Mouse (Mus musculus) kidney, postnatal 36 days (tissue): ENCODE measurements around the gene Ube2e2.
A peak's percentile ranks its signal among the peaks of the same experiment; 100 is the strongest.
"Not testable (repeated sequence)": the region's sequence is repeated elsewhere in the genome, so short reads cannot be mapped to it uniquely, and the experiment has no call there.

Source experiments
- DNase-seq, 2 experiments: peaks; one replicate each; pipeline ENCODE4 v3.0.0; 2021 to 2022; ENCODE audit warnings: mixed read lengths in 2 of 2

The Ube2e2 gene

DNA sequence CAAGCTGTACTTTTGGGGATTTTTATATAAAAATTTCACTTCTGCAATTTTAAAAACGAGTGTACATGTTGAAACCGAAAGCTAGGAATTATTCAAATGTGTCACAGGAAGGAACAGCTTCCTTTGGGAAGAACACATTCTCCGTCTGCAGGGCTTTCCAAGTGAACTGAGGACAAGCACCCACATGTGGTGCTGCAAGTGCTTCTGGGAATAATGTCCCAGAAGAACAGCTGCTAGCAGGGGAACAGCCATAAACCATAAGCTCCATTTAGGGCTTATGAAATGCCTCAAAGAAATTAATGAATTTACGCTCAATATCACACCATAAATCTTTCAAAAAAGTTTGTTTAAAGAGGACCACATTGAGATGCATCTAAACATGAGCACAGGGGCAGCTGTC is 162.9 kb downstream of the Ube2e2 start:
- peak; percentile 14 to 22 for DNase-seq

DNA sequence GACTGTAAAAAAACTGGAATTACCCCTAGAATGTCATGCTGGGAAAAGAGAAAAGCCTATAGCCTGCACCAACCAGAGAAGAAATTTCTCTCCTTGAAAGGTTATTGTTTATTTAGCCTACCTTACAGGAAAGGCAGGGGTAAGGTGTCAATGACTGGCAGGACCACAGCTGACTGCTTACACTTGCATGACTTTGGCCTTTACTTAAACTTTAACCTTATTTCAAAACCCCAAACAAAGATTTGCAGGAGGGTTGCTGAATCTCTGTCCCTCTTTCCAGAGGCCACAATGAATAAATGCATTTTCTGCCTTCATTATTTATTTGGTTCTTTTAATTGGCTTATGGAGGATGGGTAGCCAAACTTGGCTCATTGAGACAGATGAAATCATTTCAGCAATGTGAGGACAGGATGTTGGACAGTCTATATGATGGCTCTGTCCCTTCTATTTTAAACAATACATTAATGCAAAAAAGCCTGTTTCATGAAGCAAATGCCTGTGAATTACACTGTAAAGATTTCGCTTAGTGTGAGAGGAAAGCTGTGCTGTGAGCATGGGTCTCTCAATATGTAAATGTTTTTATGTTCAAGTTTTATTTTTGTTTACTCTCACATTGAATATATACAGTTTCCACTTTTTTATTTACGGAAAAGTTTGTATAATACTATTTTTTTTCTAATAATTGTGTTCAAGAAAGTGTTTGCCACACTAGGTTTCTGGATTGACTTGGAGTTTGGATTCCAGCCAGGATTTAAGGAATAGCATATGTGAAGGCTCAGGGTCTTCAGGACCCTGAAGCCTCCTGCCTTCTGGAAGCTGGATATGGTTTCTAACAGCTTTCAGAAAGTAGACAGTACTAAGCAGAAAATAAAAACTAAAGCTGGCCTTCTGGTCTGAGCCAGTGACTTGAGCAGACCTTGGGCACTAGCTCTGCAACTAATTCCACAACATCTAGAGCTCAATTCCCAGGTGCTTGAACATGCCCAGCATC is 173.2 kb downstream of the Ube2e2 start:
- DNase-seq: no peak

- no peak for DNase-seq
Measured at GRCm38 (mm10) chr14:18716970-18717369, 177.1 kb downstream of the Ube2e2 start.

GRCm38 (mm10) chr14:18715529-18715928 is 178.5 kb downstream of the Ube2e2 start:
- no peak for DNase-seq

DNA sequence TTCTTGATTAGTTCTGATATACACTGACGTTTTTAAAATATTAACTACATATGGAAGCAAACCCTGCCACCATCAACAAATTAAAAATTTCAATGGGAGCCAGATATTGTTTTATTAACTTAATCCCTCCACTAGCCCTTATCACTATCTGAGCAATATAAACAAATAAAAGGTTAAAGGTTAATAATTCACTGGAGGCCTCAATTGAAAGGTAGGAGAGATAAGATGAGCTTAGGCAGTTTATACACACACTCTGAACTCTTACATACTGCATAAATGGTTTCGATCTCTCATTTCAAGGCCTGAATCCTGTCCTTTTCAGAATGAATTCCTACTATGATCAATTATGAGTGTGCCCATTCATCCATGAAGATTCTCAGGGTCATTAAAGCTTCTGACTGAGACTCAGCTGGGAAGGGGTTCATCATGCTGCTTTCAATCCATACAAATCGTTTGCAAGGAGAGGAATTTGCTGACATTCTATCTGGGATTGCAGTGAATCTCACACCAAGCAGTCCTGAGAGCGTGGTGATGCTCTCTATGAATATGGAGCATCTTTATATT is 196.3 kb downstream of the Ube2e2 start:
- no peak for DNase-seq

DNA sequence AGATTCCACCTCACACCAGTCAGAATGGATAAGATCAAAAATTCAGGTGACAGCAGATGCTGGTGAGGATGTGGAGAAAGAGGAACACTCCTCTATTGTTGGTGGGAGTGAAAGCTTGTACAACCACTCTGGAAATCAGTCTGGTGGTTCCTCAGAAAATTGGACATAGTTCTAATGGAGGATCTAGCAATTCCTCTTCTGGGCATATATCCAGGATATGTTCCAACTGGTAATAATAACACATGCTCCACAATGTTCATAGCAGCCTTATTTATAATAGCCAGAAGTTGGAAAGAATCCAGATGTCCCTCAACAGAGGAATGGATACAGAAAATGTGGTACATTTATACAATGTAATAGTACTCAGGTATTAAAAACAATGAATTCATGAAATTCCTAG is 197.6 kb downstream of the Ube2e2 start:
- DNase-seq: not testable (repeated sequence)

- peak; percentile 41 to 59 for DNase-seq
Measured at GRCm38 (mm10) chr14:18678121-18678836, 215.8 kb downstream of the Ube2e2 start.

DNA sequence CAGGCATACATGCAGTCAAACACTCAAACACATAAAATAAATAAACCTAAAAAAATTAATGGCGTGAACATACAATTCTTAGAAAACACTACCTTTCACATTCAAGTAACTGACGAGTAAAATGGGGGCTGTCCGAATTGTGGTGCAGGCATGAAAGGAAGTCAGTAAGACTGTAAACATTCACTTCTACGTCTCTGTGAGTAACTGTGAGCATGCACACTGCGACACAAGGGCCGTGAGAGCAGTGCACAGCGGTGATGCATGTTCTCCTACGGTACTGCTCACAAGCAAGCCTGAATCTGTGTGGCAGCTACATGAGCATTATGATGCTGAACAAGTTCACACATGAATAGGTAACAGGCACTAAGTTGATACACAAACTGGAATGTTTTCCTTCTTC is 223.4 kb downstream of the Ube2e2 start:
- no peak for DNase-seq

- no peak for DNase-seq
Measured at GRCm38 (mm10) chr14:18669301-18669935, 224.6 kb downstream of the Ube2e2 start.

- DNase-seq: not testable (repeated sequence)
Measured at GRCm38 (mm10) chr14:18668309-18668708, 225.8 kb downstream of the Ube2e2 start.

GRCm38 (mm10) chr14:18667755-18668154 is 226.3 kb downstream of the Ube2e2 start:
- DNase-seq: no peak

GRCm38 (mm10) chr14:18666251-18666650 is 227.8 kb downstream of the Ube2e2 start:
- no peak for DNase-seq

DNA sequence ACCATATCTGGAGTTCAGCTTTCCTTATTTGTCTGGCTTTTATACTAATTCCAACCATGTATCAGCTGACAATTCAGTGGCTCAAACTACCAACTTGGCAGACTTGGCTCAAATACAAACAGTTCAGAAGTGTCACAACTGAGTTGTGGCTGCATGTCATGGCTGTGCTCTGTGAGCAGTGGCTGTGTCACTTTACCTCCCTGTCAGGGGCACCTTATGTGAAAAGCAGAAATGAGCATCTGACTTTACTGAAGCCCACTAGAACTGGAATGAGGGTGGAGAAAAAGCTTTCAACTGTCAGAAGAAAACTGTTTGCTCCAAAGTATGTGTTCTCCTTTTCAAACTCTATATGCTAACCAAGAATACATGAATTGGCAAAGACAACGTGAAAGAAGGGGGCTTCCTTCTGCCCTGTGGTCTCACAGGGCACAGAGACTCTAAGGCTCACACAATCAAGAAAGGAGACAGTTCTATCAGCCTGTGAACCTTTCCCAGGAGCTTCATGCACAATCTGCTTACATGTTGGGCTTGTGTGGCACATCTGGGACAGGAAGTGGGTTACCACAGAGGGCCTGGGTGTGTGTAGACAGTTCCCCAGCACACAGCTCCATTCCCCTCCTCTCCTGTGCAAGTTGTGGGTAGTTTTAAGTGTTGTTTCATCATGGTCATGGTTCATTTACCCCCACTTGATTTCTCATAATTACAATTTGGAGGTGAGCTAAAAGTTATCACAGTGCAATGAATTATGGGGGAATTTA is 228.6 kb downstream of the Ube2e2 start:
- DNase-seq: no peak

DNA sequence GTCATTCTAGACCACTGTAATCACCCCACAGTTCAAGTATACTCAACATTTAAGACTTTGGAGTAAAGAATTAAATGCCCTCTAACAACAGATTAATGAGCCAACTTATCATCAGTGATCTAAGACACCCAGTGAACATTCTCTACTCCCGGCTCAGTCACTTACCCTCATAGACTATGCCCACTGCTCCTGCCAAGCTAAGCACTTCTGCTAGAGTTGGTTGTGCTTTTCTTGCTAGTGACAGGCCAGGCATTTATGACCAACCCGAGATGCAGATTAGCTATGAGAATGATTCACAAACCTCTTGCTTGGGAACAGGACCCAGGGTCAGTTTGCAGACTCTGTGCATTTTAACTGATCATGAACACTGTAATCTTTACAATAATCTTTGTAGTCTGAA is 230.4 kb downstream of the Ube2e2 start:
- DNase-seq: no peak

- DNase-seq: no peak
Measured at GRCm38 (mm10) chr14:18657777-18658753, 236.0 kb downstream of the Ube2e2 start.

- DNase-seq: no peak
Measured at GRCm38 (mm10) chr14:18649123-18649675, 244.9 kb downstream of the Ube2e2 start.

DNA sequence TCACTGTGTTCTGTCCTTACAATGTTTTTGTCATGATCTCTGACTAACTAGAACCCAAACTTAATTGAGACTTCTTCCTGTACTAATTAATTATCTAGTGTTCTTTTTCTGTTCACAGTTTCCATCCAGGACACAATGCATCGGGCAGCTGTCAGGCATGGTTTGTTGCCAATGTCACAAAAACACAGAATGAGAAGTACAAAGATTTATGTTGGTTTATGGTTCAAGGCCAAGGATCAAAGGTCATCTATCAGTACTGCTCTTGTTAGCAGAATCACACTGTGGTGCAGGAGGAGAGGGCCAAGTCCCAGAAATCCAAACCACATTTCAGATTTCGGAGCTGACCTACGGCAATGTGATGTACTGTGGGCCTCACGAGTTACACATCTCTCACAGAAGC is 252.4 kb downstream of the Ube2e2 start:
- peak in 1 of 2 experiments; percentile 3 for DNase-seq

- DNase-seq: no peak
Measured at GRCm38 (mm10) chr14:18638753-18639456, 255.2 kb downstream of the Ube2e2 start.

- DNase-seq: no peak
Measured at GRCm38 (mm10) chr14:18637739-18638138, 256.3 kb downstream of the Ube2e2 start.

DNA sequence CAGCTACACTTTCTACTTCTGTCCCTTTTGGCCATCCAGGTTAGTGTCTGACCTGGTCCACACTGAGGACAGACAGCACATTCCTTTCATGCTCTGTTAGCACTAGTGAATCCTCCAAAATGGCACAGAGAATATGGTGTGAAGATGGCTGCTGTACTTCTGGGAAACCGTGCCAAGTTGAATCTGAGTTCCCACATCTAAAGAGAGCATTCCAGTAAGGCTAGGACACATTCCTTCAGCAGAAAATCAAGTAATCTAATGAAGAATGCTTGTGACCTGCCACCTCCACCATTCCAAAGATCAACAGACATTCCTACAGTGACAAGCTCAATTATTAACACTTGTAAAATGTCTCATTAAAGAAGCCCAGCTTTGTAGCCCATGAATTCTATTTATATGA is 265.9 kb downstream of the Ube2e2 start:
- peak; percentile 8 to 31 for DNase-seq
